Mouse (Mus musculus) layer of hippocampus, postnatal 36 days (tissue): ENCODE measurements at regions not wholly inside any gene's neighbourhood (a gene's known extent, or its start where the extent isn't known, plus 50 kb on each side); places are given as distances from the start of the nearest gene placed in this dataset.

Experiments used
- DNase-seq, 2 experiments: peaks; one replicate each; pipeline ENCODE4 v3.0.0; 2022
- microRNA-seq, 2 experiments: library from miRNA; unstranded; fragments of <30 nt; microRNA quantifications; one replicate each; pipeline ENCODE4 v1.2.0; 2021

DNA sequence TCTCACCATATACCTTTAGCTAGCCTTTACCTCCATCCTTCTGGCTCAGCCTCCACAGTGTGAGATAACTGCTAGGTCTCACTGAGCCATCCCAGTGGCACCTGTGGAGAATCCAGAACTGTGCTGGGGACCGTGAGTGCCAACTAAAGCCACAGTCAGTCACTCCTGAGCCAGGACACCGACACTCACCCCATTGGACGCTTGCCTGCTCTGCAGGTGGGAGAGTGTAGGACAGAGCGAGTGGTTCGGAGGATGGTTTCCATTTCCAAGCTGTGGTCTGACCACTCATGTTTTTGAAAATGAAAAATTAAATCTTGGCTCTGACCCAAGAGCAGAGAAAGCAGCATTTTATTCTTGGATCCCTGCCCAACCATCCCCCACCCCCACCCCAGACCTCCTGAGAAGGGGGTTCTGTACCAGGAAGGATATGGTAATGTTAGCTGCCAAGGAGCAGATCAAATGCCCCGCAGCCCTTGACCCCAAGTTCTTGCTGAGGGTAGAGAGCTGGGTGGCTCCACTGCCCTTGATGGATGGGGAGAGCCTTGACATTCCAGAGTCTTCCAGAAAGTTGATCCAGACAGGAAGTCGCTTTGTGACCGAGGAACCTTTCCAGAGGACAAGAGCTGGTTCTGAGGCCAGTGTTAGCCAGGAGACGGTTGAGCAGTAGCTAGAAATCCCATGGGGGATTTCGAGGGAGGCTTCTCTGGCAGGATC is 83.3 kb upstream of the Smim23 start:
- DNase-seq, result no peak

DNA sequence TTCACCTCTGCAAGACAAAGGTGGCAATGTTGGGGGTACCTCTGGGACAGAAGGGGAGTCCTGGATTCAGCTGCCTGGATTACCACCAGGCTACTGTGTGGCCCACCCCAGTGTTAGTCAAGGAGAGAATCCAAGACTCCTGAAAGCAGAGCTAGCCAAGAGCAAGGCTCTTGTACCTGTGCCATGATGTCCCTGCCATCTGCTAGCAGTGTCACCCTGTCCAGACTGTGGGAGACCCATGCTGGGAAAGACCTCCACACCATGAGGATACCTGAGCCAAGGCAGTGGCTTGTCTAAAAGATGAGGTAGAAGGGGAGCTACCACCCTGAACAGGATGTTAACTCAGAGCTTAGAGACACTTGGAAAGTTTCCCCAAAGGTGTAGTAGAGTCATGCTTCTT is 79.6 kb upstream of the Smim23 start:
- DNase-seq, result no peak

DNA sequence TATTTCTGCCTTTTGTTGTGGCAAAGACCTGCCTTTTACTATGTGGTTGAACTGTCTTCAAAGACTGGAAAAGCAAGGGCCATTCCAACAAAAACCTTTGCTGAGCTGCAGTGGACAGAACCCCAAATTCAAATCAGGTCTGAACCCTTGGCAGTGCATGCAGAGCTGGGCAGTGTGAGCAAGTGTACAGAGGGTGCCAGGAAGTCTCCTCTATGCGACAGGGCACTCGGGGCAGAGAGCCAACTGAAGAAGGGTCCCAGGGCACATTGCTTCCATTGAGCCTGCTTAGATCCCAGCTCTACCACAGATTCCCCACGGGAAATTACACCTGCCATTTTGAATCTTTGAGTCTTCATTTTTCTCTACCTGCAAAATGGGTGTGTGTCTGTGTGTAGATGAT is 79.0 kb upstream of the Smim23 start:
- peak in 1 of 2 experiments; percentile 25 for DNase-seq

DNA sequence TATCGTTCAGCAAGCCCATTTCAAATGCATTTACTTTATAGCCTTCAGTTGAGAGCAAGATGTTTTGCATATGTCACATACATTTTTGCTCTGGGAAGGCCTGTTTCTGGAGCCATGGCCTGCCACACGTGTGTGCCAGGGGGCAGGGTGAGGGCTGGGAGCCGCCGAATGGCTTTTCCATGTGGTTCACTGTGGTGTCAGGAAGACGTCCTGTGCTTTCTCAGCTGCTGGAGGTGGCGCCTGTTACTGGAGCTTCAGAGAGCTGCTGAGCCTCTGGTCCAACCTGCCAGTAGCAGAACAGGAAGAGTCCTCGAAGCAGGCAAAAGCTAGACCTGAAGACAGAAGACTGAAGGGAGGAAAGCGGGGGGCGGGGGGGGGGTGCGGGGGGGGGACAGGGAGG is 78.5 kb upstream of the Smim23 start:
- DNase-seq, result no peak

DNA sequence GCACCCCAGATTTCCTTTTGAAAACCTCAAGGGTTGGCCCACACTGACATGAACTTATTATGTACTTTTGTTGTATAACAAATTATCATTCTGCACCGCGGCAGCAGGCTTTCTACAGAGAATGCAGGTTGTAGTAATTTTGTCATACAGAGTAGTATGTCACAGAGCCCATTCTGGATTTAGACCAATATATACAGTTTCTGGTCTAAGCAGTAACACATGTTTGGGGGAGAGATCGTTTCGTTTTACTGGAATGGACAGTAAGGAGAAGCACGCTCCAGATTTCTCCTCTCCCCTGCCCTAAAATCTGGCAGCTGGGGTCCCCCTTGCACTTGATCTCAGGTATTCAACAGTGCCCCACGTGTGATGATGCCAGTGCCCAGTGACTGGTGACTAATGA is 76.0 kb upstream of the Smim23 start:
- DNase-seq, result no peak

DNA sequence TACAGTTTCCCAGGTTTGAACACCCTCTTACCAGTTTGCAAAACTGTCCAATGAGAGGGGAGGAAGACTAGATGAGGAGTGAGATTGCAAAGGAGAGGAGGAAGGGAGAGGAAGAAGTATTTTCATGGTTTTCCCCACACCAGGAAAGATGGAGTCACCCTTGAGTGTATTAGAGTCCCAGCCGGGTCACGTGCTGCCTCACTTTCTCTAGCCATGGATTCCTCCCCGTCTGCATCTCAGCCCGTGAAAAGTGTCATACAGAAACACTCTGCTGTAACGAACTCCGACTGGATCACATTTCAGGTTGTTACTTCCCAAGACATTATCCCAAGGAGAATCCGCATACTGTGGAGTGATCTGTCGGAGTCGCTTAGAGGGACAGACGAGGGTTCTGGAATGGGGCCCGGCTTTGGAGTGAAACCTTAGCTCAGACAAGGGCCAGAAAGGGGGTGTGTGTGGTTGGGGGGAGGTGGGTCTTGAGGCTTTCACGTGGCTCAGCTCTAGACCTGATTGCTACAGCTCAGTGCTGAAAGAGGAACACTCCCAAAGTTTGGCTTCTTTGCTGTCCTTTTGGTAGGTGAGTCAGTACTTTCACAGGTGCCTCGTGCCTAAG is 75.3 kb upstream of the Smim23 start:
- DNase-seq, result no peak

DNA sequence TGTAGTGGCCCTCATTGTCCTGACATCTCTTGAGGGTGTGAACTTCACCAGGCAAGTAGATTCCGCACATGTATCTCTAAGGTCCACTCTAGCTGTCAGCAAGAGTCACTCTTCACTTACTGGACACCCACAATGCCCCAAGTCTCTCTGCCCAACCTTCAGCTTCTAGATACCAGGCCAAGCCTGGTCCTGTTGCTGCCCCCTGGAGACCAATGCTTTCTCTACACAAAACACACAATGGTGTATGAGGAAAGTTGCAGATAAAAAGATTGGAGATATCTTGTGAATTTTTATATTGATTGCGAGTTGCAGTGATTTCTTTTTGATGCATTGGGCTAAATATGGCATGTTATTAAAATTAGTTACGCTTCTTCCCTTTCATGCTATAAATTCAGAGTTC is 71.0 kb upstream of the Smim23 start:
- DNase-seq, result no peak

DNA sequence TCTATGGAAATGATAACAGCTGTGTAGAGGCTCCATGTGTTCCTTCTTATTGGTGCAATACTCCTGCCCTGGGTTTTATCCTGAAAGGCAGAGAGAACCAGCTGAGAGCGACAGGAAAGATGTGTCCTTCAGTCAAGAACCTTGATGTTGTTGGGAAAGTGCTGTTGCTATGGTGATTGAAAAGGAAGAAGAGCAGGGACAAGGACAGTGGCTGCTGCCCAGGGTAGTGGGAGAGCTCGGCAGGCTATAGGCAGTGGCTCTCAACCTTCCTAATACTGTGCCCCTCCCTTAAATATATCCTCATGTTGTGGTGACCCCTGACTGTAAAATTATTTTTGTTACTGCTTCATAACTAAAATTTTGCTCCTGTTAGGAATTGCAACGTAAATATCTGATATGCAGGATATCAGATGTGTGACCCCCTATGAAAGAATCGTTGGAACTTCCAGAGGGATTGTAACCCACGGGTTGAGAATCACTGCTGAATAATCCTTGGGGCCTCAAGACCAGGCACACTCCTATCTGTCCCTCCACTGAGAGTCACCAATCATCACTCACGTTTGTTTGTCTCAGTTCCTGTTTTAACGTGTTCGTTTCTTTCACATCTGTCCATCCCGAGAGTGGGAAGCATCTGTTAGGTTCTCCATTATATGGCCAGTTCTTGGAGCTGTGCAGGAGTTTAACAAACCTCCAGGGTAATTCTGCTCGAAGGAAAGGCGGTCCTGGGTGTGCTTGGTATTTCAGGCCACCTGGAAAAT is 68.9 kb upstream of the Smim23 start:
- DNase-seq, result no peak

DNA sequence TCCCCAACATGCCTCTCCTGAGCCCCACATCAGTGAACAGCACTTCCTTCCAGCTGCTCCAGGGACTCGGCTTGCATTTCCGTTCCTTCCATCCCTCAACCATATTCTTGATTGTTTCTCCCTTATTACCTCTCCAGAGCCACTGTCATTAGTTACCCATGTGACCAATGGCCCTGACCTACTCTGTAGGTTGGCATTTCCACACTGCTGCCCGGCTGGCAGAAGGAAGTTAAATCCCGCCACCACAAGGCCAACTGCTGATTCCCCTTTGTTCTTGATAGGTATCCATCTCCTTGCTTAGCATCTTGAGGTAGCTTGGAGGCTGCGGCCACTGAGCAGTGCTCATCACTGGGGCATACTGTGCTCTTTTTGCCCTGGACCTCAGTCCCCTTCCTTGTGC is 68.1 kb upstream of the Smim23 start:
- DNase-seq, result no peak

DNA sequence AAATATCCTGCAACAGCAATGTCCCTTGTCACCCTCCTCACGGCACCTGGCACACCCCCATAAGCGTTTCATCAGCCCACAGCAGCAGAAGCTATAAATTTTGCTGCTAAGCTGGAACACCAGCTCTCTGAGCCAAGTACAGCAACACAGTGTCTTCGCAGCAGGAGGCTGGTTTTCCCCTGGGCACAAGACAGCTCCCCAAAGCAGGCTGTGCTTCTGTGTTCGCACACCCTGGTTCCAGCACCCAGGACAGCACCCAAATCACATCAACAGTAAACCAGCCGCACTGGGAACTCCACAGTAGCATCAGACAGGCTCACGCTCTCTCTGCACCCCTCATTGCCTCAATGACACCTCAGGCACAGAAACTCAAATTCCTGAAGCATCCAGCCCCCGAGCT is 64.8 kb upstream of the Smim23 start:
- DNase-seq, result no peak

DNA sequence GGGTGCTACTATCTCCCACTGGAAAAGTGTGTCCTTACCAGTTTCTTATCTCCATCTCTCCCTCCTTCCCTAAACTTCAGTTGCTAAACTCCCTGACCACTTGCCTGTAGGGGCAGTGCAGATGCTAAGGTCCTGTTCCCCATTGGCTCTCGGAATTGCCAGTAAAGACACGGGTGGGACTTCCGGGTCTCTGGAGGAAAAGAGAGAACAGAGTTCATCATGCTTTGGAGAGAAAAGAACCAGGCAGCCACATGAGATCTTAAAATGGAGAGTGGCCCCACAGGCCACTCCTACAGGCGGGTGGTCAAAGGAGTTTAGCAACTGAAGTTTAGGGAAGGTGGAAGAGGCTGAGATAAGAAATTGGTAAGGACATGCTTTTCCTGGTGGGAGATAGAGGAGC is 60.3 kb upstream of the Smim23 start:
- no peak for DNase-seq

DNA sequence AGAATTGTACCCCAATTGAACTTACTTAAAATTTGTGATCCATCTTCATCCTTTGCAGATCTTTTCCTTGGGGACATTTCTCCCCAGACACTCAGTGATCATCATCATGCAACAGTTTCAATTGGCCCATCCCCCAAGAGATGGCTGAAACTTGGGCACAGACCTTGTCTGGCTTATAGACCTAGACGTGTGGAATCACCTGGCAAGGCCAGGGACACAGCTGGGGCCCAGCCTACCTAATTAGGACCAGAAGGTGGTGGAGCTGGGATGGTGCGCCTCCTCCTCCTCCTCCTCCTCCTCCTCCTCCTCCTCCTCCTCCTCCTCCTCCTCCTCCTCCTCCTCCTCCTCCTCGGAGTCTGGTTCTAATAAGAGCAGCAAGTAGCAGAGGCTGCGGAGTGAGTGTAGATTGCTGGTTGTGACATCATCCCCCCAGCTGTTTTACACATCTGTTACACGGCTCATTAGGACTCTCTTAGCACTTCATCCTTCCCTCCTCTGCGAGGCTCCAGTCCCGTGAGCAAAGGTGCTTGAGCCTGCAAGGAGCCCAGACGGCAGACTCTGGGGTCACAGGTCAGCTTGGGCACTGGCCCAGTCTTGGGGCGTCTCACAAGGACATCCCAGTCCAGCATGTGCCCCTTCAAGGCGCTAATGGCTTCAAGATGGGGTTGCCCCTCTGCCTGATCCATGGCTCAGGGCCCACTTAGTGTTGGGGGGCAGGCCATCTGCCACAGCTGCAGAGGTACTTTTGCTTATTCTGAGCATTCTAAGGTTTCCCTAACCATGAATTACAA is 58.9 kb upstream of the Smim23 start:
- no peak for DNase-seq

DNA sequence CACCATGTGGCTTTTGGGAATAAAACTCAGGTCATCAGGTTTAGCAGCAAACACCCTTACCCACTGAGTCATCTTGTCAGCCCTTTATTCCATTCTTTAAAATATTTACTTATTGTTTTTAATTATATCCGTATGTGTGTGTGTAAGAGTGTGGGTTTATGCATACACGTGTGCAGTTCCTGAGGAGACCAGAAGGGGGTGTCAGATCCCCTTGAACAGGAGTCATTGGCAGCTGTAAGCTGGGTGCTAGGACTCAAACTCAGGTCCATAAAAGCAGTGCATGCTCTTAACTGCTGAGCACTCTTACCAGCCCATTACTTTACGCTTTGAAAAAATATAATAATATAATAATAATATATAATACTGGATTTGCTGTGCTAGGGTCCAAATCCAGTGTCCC is 54.6 kb upstream of the Smim23 start:
- DNase-seq, result no peak

Small RNAs in the stretch of these regions (microRNA-seq; reads per million reads assigned to microRNA genes)
- 0 reads per million in 2 experiments for gene Gm26052
